Mouse (Mus musculus) stomach, embryonic 14.5 days (tissue): ENCODE data around the gene Entpd5. TPM values are rescaled to one million over a fixed set of nuclear protein-coding genes. Genes with fewer than 3 reads are reported as not detected.
A peak's percentile ranks its signal among the peaks of the same experiment; 100 is the strongest.

Experiments
- ATAC-seq: fragments of 200-750 bp; cut with Nextera tagmentation; 2 replicates; pipeline ENCODE4 v1.8.0; 2017; ENCODE audit warnings: low read depth, moderate TSS enrichment; ENCODE audit not compliant: insufficient number of reproducible peaks, insufficient read depth, low FRiP score
- H3K27ac ChIP-seq: fragments of 300-500 bp; sonication (generic); 2 replicates; pipeline ENCODE4 v1.5.1; 2014; ENCODE audit warnings: mild to moderate bottlenecking, low read length, moderate library complexity, mixed read lengths
- H3K27me3 ChIP-seq: fragments of 300-500 bp; sonication (generic); 2 replicates; pipeline ENCODE4 v1.6.1; 2014; ENCODE audit warnings: low read length, control low read depth, mixed read lengths; ENCODE audit not compliant: control insufficient read depth, insufficient read depth
- H3K36me3 ChIP-seq: fragments of 300-500 bp; sonication (generic); 2 replicates; pipeline ENCODE4 v1.6.1; 2014; ENCODE audit warnings: mild to moderate bottlenecking, control low read depth, low read length, moderate library complexity, mixed read lengths; ENCODE audit not compliant: control insufficient read depth, insufficient read depth
- H3K4me1 ChIP-seq: fragments of 300-500 bp; sonication (generic); 2 replicates; pipeline ENCODE4 v1.6.1; 2014; ENCODE audit warnings: low read length, control low read depth, mixed read lengths; ENCODE audit not compliant: control insufficient read depth, insufficient read depth
- H3K4me2 ChIP-seq: fragments of 300-500 bp; sonication (generic); replicated peaks from 2 replicates; pipeline ENCODE4 v1.6.1; 2014; ENCODE audit warnings: low read depth, low read length, control low read depth
- H3K4me3 ChIP-seq: fragments of 300-500 bp; sonication (generic); 2 replicates; pipeline ENCODE4 v1.5.1; 2014; ENCODE audit warnings: low read depth, low read length, control low read depth
- H3K9ac ChIP-seq: fragments of 300-500 bp; sonication (generic); replicated peaks from 2 replicates; pipeline ENCODE4 v1.6.1; 2014; ENCODE audit warnings: low read depth, mild to moderate bottlenecking, control low read depth, low read length, moderate library complexity, mixed read lengths
- H3K9me3 ChIP-seq: fragments of 300-500 bp; sonication (generic); 2 replicates; pipeline ENCODE4 v1.6.1; 2016; ENCODE audit warnings: low read depth, low read length, control low read depth; ENCODE audit not compliant: control insufficient read depth
- WGBS: fragments of 180-500 bp; shearing (Covaris S2); extraction: QIAGEN DNeasy Blood & Tissue Kit; methylation state at CpG from one replicate; pipeline ENCODE4 v1.1.7; 2014; 5-methylcytosine and 5-hydroxymethylcytosine counted together
- polyA plus RNA-seq: library from polyadenylated mRNA; unstranded; fragments of >200 nt; fragmentation: Nextera tagmentation; extraction: Ambion mirVana; gene quantifications from 2 replicates; pipeline ENCODE4 v1.2.1, GENCODE M21; 2014

Entpd5 gene
- 15.0 and 15.8 TPM in 2 replicates for polyA plus RNA-seq

GRCm38 (mm10) chr12:84408819-84409507 is at the start of gene Entpd5, which contains the start of gene Bbof1:
Gene Entpd5, minus strand, starts transcription at chr12:84409029.
Gene Bbof1, plus strand, starts transcription at chr12:84409071.
- H3K9me3 ChIP-seq, result no peaks in the 10 kb centered on the region
- H3K4me1 ChIP-seq, result peaks cover 8% of the 10 kb centered on the region; the same call in 1 of the 2 replicates
- ATAC-seq, result peak; percentile 91
- H3K9ac ChIP-seq, result peak within 1 kb of the TSS; percentile 60
- H3K36me3 ChIP-seq, result no peaks in the 10 kb centered on the region
- WGBS, result 2% methylated on average over 63 of the region's 63 CpGs
- peak within 1 kb of the TSS; percentile 77 for H3K27ac ChIP-seq
- H3K4me2 ChIP-seq, result peak within 1 kb of the TSS; percentile 94
- no peaks in the 10 kb centered on the region for H3K27me3 ChIP-seq
- peak within 1 kb of the TSS; percentile 60 for H3K4me3 ChIP-seq

DNA sequence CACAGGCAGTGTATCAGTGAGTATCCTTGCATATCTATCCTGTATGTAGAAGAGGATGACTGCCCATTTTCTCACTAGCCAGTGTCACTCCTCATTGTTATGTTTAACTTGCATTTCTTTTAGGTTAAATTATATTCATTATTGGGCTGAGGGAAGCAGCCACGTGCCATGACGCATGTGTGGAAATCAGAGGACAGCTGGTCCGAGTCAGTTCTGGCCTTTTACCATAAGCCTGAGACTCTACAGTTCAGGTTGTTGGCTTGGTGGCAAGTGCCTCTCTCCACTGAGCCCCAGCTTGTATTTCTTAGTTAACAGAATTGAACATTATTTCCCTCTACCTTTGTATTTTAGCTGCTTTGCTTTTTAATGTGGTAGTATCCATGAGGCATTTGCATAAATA is 48.1 kb upstream of the Entpd5 start:
- no peaks in the 10 kb centered on the region for H3K27me3 ChIP-seq
- H3K9ac ChIP-seq, result no peak overlapping the region
- 96% methylated on average over 3 of the region's 3 CpGs for WGBS
- no peak for ATAC-seq
- no peak overlapping the region for H3K4me3 ChIP-seq
- H3K4me2 ChIP-seq, result no peak overlapping the region
- H3K4me1 ChIP-seq, result no peaks in the 10 kb centered on the region
- H3K9me3 ChIP-seq, result no peaks in the 10 kb centered on the region
- peaks cover 12% of the 10 kb centered on the region; the same call in 1 of the 2 replicates for H3K36me3 ChIP-seq
- H3K27ac ChIP-seq, result no peak overlapping the region

DNA sequence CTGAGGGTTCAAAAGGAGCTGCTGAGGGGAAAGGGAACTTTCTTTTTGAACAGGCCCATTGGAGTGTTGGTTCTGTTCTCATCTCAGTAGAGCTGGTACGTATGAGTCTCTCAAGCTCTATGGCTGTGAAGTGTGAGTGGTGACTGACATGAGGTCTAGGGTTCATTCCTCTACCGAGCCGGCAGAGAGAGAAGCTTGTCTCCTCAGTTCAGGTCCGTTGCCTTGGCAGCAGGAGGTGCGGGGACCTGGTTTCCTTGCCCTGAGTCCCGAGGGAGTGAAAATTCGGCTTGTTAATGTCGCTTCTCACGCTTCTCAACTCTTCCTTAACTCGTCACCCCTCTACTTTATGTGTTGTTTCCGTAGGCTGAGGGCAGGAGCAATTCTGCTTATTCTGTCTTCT is 43.0 kb upstream of the Entpd5 start:
- WGBS, result under 1% methylated on average over 11 of the region's 11 CpGs
- ATAC-seq, result no peak
- no peaks in the 10 kb centered on the region for H3K36me3 ChIP-seq
- H3K4me1 ChIP-seq, result peaks cover 8% of the 10 kb centered on the region; the same call in 1 of the 2 replicates
- peak overlapping the region; percentile 22 for H3K9ac ChIP-seq
- H3K27ac ChIP-seq, result no peak overlapping the region
- H3K9me3 ChIP-seq, result no peaks in the 10 kb centered on the region
- peak overlapping the region; percentile 58 for H3K4me2 ChIP-seq
- no peaks in the 10 kb centered on the region for H3K27me3 ChIP-seq
- peak overlapping the region; percentile 60 for H3K4me3 ChIP-seq

DNA sequence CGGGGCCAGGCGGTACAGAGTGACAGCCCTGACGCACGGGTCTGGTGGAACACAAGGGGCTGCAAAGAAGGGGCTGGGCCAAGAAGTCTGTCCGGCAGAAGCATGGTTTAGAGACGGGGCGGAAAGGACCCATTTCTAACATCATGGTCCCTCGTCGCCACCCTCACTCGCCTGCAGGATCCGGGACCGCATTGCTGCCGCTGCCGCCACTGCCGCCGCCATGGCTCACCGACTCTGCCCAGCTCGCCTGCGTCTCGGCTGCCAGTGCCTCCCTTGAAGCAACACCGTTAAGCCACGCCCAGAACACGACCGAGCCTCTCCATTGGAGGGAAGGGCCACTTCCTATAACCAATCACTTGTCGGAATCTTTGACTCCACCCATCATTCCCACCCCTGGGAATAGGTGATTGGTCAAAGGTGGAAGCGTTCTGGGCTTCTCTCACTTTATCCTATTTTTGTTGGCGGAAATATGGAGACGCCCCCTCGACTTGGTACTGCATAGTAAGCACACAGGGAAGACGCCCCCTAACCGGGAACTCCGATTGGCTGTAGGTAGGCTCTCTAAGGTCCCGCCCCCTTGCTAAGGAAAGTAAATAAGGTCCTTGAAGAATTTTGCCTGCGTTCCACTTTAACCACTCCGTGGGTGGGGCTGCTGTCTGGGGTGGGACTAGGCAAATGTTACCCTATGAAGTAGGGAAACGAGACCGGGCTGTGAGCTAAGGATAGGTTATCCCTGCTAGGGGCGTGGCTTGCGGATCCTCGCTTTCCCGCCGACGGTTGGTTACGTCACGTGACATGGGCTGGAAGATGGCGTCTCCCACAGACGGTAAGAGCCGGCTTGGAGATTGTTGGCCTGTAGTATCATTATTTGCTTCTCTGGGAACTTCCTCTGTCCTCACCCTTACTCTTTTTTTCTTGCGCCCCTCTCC is 42.2 kb upstream of the Entpd5 start, which contains the start of the genes Aldh6a1 and Lin52:
Gene Aldh6a1, minus strand, starts transcription at position 287 of the 929 bp plus-strand sequence.
Gene Lin52, plus strand, starts transcription at position 705 of the 929 bp plus-strand sequence.
- Histone ChIP-seq H3K36me3 (no peaks in the 10 kb centered on the region), H3K4me2 (peak within 1 kb of the TSS; percentile 93), H3K27me3 (no peaks in the 10 kb centered on the region), H3K4me3 (peak within 1 kb of the TSS; percentile 60), H3K4me1 (peaks cover 8% of the 10 kb centered on the region; the same call in 1 of the 2 replicates), H3K9ac (peak within 1 kb of the TSS; percentile 28), H3K9me3 (no peaks in the 10 kb centered on the region), H3K27ac (0 out of 2 replicates have a peak within 1 kb of the TSS, but pooled peaks have one; percentile 1)
- ATAC-seq, result peak; percentile 99
- under 1% methylated on average over 49 of the region's 49 CpGs for WGBS

- 0 out of 2 replicates have a peak overlapping the region, but pooled peaks have one; percentile 1 for H3K27ac ChIP-seq
- peak overlapping the region; percentile 60 for H3K4me3 ChIP-seq
- peaks cover 8% of the 10 kb centered on the region; the same call in 1 of the 2 replicates for H3K4me1 ChIP-seq
- peak overlapping the region; percentile 28 for H3K9ac ChIP-seq
- no peak for ATAC-seq
- no peaks in the 10 kb centered on the region for H3K27me3 ChIP-seq
- H3K9me3 ChIP-seq, result no peaks in the 10 kb centered on the region
- 0% methylated on average over 6 of the region's 6 CpGs for WGBS
- peak overlapping the region; percentile 93 for H3K4me2 ChIP-seq
- H3K36me3 ChIP-seq, result no peaks in the 10 kb centered on the region
Measured at GRCm38 (mm10) chr12:84450351-84450717, 41.5 kb upstream of the Entpd5 start.

DNA sequence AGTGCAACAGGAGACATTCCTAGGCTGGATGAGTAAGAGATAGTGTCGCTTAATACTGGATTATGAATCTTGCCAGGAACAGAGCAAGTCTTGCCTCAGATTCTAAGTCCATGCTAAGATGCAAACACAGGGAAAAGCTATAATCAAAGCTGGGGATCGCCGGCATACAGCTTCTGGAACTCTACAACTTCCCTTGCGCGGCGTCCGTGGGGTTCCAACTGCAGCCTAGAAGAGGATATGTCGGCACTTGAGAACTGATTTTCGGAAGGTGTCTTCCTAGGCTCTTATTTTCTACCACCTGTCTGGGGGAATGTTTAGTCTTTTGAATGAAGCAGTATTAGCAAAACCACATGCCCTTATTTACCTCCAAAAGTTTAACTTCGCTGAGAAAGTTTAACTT is 41.1 kb upstream of the Entpd5 start:
- Histone ChIP-seq H3K36me3 (no peaks in the 10 kb centered on the region), H3K9ac (0 out of 2 replicates have a peak overlapping the region, but pooled peaks have one; percentile 28), H3K27me3 (no peaks in the 10 kb centered on the region), H3K27ac (no peak overlapping the region), H3K4me1 (peaks cover 8% of the 10 kb centered on the region; the same call in 1 of the 2 replicates), H3K4me3 (peak overlapping the region; percentile 60), H3K9me3 (no peaks in the 10 kb centered on the region), H3K4me2 (peak overlapping the region; percentile 93)
- no peak for ATAC-seq
- 50% methylated on average over 10 of the region's 10 CpGs for WGBS

DNA sequence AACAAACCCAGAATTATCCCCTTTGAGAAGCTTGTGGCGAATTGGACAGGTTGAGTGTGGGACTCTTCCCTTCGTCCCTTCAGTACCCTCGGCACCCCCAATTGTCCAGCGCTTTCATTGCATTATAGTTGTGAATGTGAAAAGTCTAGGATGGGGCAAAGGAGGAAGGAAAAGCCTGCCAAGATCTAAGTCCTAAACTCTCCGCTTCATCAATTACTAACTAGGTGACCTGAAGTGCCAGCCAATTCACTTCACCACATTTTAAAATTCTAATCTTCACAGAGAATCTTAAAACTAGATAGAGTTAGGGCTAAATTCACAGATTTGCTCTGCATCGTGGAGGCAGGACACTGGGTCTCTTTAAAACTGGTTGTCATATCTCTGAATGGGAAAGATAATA is 39.4 kb upstream of the Entpd5 start:
- Histone ChIP-seq H3K4me2 (no peak overlapping the region), H3K9ac (no peak overlapping the region), H3K36me3 (no peaks in the 10 kb centered on the region), H3K4me3 (no peak overlapping the region), H3K27me3 (no peaks in the 10 kb centered on the region), H3K9me3 (no peaks in the 10 kb centered on the region), H3K27ac (no peak overlapping the region), H3K4me1 (peaks cover 8% of the 10 kb centered on the region; the same call in 1 of the 2 replicates)
- 82% methylated on average over 6 of the region's 6 CpGs for WGBS
- no peak for ATAC-seq

DNA sequence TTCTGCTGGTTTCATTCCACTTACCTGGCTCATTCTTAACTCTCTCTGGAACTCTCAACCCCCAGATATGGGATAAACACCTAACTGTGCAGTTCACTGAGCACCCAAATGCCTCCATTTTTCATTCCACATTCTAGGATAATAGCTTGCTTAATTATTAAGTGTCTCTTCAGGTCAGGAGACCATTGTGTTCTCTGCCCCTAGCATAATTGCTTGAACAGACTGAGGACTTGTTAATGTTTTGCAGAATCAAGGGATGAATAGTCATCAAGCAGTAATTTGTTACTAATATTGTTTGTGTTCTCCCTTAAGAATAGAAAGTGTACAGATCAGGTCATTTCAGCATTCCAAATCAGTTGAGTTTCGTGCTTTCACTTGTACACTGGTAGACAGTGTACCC is 38.6 kb upstream of the Entpd5 start:
- no peak overlapping the region for H3K4me3 ChIP-seq
- no peak overlapping the region for H3K9ac ChIP-seq
- H3K27me3 ChIP-seq, result no peaks in the 10 kb centered on the region
- no peaks in the 10 kb centered on the region for H3K9me3 ChIP-seq
- H3K27ac ChIP-seq, result no peak overlapping the region
- H3K4me2 ChIP-seq, result no peak overlapping the region
- WGBS, result 69% methylated on average over 1 of the region's 1 CpGs
- H3K36me3 ChIP-seq, result no peaks in the 10 kb centered on the region
- H3K4me1 ChIP-seq, result peaks cover 8% of the 10 kb centered on the region; the same call in 1 of the 2 replicates
- ATAC-seq, result no peak
